In the genomic region with DNA sequence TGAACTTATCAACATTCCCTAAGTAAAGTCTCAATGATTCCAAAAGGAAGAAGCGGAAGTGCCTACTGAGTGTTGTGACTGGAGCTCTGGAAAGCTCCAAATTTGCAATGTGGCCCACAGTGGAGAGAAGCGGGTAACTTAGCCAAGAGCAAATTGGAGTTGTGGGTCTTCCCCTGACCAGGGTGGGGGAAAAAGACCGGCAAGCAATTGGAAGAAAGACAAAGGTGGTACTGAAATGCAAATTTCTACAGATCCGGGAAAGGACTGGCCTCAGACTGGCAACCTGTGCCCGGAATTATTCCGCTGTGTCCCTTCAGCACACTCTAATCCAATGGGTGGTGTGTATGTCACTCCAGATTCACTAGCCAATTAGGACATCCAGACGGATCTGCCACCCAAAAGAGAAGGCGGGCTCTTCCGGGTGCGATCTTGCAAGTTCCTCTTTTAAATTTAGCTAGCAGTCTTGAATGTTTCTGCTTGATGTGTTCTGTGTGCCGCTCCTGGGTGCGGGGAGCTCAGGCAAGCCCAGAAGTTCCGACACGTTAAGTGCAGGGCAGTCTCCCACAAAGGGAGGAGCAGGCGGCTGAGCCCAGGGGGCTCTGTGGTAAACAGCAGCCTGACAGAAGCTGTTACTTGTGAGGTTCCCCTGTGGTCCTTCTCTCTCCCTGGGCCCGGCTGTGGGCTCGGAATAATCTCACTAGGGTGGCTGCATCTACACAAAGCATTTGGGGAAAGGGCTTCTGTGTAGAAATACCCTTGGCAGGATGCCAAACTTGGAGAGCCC, we compare ENCODE assay signal across 8 mouse cellular contexts. TPM values are rescaled to one million over a fixed set of nuclear protein-coding genes. Genes with fewer than 3 reads are reported as not detected.
DNase-seq lines count a peak whose midpoint lies in the region; ATAC-seq lines count a peak whose summit lies in the region.

No protein-coding gene starts in this region.

- 3% methylated on average over 17 of the region's 17 CpGs for WGBS in intestine, embryonic 14.5 days

- peak; percentile 100 for ATAC-seq in intestine, embryonic 14.5 days (replicated peaks; ENCODE audit: low FRiP score, low TSS enrichment, low read depth)
- ATAC-seq in megakaryocyte progenitor cell, adult 5-6 weeks (replicated peaks; ENCODE audit: poor library complexity): peak; percentile 100

- no peaks in the 10 kb centered on the region for H3K4me1 ChIP-seq in intestine, embryonic 14.5 days (replicated peaks; ENCODE audit: control insufficient read depth, insufficient read depth, low read length)

- intact Hi-C loops in gastrocnemius, postnatal 36 days (cut with DNase I): no loop called here
- intact Hi-C loops in left cerebral cortex, postnatal 10 days (cut with DNase I): no loop called here

- peak overlapping the region; percentile 65 for H3K9ac ChIP-seq in intestine, embryonic 14.5 days (ENCODE audit: low read length)

- peak overlapping the region; percentile 64 for H3K4me3 ChIP-seq in intestine, embryonic 14.5 days (ENCODE audit: low read depth, low read length)

- H3K36me3 ChIP-seq in intestine, embryonic 14.5 days (ENCODE audit: control insufficient read depth, insufficient read depth, low read length): no peaks in the 10 kb centered on the region

- H3K9me3 ChIP-seq in intestine, embryonic 14.5 days (ENCODE audit: control insufficient read depth, low read length): no peaks in the 10 kb centered on the region

- peak overlapping the region; percentile 71 for H3K4me2 ChIP-seq in intestine, embryonic 14.5 days (ENCODE audit: low read length)

- peak; percentile 84 for DNase-seq in adrenal gland, postnatal 10 days
- DNase-seq in embryo, embryonic 9.5 days (ENCODE audit: extremely low spot score): peak; percentile 72
- DNase-seq in gastrocnemius, postnatal 36 days: peak; percentile 64 to 66
- peak; percentile 83 for DNase-seq in intestine, embryonic 14.5 days (ENCODE audit: low spot score)
- DNase-seq in left cerebral cortex, postnatal 10 days (ENCODE audit: extremely low spot score in 1 of 2, low spot score in 2 of 2): peak; percentile 85 to 87
- peak; percentile 62 for DNase-seq in right cerebral cortex, postnatal 14 days
- DNase-seq in urinary bladder, postnatal 25 days (ENCODE audit: low spot score): peak; percentile 55

- peak overlapping the region; percentile 77 for H3K27ac ChIP-seq in intestine, embryonic 14.5 days (ENCODE audit: low read depth)

- no peaks in the 10 kb centered on the region for H3K27me3 ChIP-seq in intestine, embryonic 14.5 days (replicated peaks; ENCODE audit: control insufficient read depth, insufficient read depth, low read length)

RNA-seq across cellular contexts. Expression of a gene that starts 25.3 kb away (rescaled TPM):
- 1 to 10 TPM; 1.3 to 1.8 TPM for total RNA-seq in adrenal gland, postnatal 10 days (2021)
- total RNA-seq in gastrocnemius, postnatal 36 days (2021): under 1 TPM; 0.46 to 0.89 TPM
- 2.0 and 2.2 TPM in 2 replicates for polyA plus RNA-seq in intestine, embryonic 14.5 days (2014; fragmentation: Nextera tagmentation; extraction: Ambion mirVana)
- under 1 TPM; 0.67 to 0.81 TPM for total RNA-seq in left cerebral cortex, postnatal 10 days (2021)
- total RNA-seq in megakaryocyte progenitor cell, adult 5-6 weeks (2015): 1.9 and 3.6 TPM in 2 replicates
- total RNA-seq in megakaryocyte progenitor cell, adult 5-6 weeks (2017): 2.4 and 3.3 TPM in 2 replicates

RNA-seq across cellular contexts. Expression of a gene that starts 25.4 kb away (rescaled TPM):
- total RNA-seq in adrenal gland, postnatal 10 days (2021): 10 to 100 TPM; 58.9 to 70.8 TPM
- 10 to 100 TPM; 33.0 to 39.4 TPM for total RNA-seq in gastrocnemius, postnatal 36 days (2021)
- 67.8 and 77.2 TPM in 2 replicates for polyA plus RNA-seq in intestine, embryonic 14.5 days (2014; fragmentation: Nextera tagmentation; extraction: Ambion mirVana)
- 10 to 100 TPM; 82.6 to 85.2 TPM for total RNA-seq in left cerebral cortex, postnatal 10 days (2021)
- 57.5 and 62.1 TPM in 2 replicates for total RNA-seq in megakaryocyte progenitor cell, adult 5-6 weeks (2015)
- 146 and 186 TPM in 2 replicates for total RNA-seq in megakaryocyte progenitor cell, adult 5-6 weeks (2017)

RNA-seq across cellular contexts. Expression of a gene that starts 39.5 kb away (rescaled TPM):
- total RNA-seq in adrenal gland, postnatal 10 days (2021): 10 to 100 TPM; 13.2 to 13.8 TPM
- total RNA-seq in gastrocnemius, postnatal 36 days (2021): 1 to 10 TPM; 5.2 TPM
- 22.8 and 26.3 TPM in 2 replicates for polyA plus RNA-seq in intestine, embryonic 14.5 days (2014; fragmentation: Nextera tagmentation; extraction: Ambion mirVana)
- total RNA-seq in left cerebral cortex, postnatal 10 days (2021): 1 to 10 TPM; 5.7 to 6.8 TPM
- total RNA-seq in megakaryocyte progenitor cell, adult 5-6 weeks (2015): 17.5 and 18.7 TPM in 2 replicates
- 20.4 and 23.3 TPM in 2 replicates for total RNA-seq in megakaryocyte progenitor cell, adult 5-6 weeks (2017)

RNA-seq across cellular contexts. Expression of a gene that starts 49.0 kb away (rescaled TPM):
- total RNA-seq in adrenal gland, postnatal 10 days (2021): 10 to 100 TPM; 15.8 to 18.3 TPM
- total RNA-seq in gastrocnemius, postnatal 36 days (2021): 1 to 10 TPM; 1.5 to 1.8 TPM
- polyA plus RNA-seq in intestine, embryonic 14.5 days (2014; fragmentation: Nextera tagmentation; extraction: Ambion mirVana): 82.5 and 88.2 TPM in 2 replicates
- total RNA-seq in left cerebral cortex, postnatal 10 days (2021): 1 to 10 TPM; 6.0 to 6.7 TPM
- total RNA-seq in megakaryocyte progenitor cell, adult 5-6 weeks (2015): 49.5 and 53.5 TPM in 2 replicates
- 57.3 and 58.7 TPM in 2 replicates for total RNA-seq in megakaryocyte progenitor cell, adult 5-6 weeks (2017)

Comparison
In these comparisons a context has a peak if more than half of its experiments do, and no peak if none do; other contexts are left out.
1. Peak in every context shown above with its lines: DNase-seq, ATAC-seq, H3K4me3 ChIP-seq and H3K27ac ChIP-seq.